In genomic region chr4:85404424-85405194, GRCm38 (mm10) we compare ENCODE assay signal across 9 mouse cellular contexts.
DNase-seq lines count a peak whose midpoint lies in the region; ATAC-seq and TF ChIP-seq lines count a peak whose summit lies in the region.
"Had no signal": no experiment of that assay in that cellular context is flagged by ENCODE, and none has a peak within 500 bp of the region (broad histone marks: within the 10 kb centered on the region; RNA-seq: fewer than 3 reads in every experiment).

No protein-coding gene starts in this region.

- intact Hi-C loops in heart, postnatal 25 days (cut with DNase I): loop anchor here (2.0 to 5.0 kb wide), 2 partner anchors 396 to 413 kb away; no protein-coding TSS in a partner anchor
- intact Hi-C loops in heart, postnatal 14 days (cut with DNase I): no loop called here

- no peak overlapping the region for H3K4me2 ChIP-seq in heart, postnatal 0 days (ENCODE audit: low read depth, low read length)
- H3K4me2 ChIP-seq: limb, embryonic 13.5 days had no signal

- H3K4me1 ChIP-seq in heart, postnatal 0 days (ENCODE audit: control insufficient read depth, insufficient read depth): no peaks in the 10 kb centered on the region
- peaks cover 11% of the 10 kb centered on the region for H3K4me1 ChIP-seq in midbrain, embryonic 10.5 days
- no peaks in the 10 kb centered on the region for H3K4me1 ChIP-seq in testis, adult 2 months (ENCODE audit: control insufficient read depth, insufficient read depth, low read length)
- H3K4me1 ChIP-seq: limb, embryonic 13.5 days had no signal

- TF ChIP-seq EP300 in heart, postnatal 0 days (IDR thresholded peaks at IDR 0.05; ENCODE audit: low read depth): no peak

- no peaks in the 10 kb centered on the region for H3K9me3 ChIP-seq in heart, postnatal 0 days (replicated peaks; ENCODE audit: control insufficient read depth, low read length)
- no peaks in the 10 kb centered on the region for H3K9me3 ChIP-seq in midbrain, embryonic 10.5 days (replicated peaks)
- H3K9me3 ChIP-seq: limb, embryonic 13.5 days had no signal

- DNase-seq in heart, postnatal 0 days (ENCODE audit: low spot score): peak; percentile 17
- no peak for DNase-seq in heart, postnatal 25 days (ENCODE audit: low spot score)
- DNase-seq in adrenal gland, postnatal 14 days: peak; percentile 57
- DNase-seq in embryo, embryonic 10.5 days (ENCODE audit: low spot score): peak; percentile 90
- peak; percentile 53 to 68 for DNase-seq in heart, postnatal 14 days
- peak; percentile 26 for DNase-seq in layer of hippocampus, adult 9-11 months
- DNase-seq in midbrain, embryonic 10.5 days (ENCODE audit: low spot score): peak; percentile 81

- H3K9ac ChIP-seq in heart, postnatal 0 days (replicated peaks; ENCODE audit: low read depth, low read length): no peak overlapping the region
- H3K9ac ChIP-seq: limb, embryonic 13.5 days had no signal

- no peak overlapping the region for H3K27ac ChIP-seq in heart, postnatal 0 days (ENCODE audit: low read depth)
- H3K27ac ChIP-seq in midbrain, embryonic 10.5 days (replicated peaks): peak overlapping the region; percentile 30; the same call in 1 of the 2 replicates
- H3K27ac ChIP-seq in testis, adult 2 months (ENCODE audit: control insufficient read depth, insufficient read depth, low read depth, low read length): no peak overlapping the region
- H3K27ac ChIP-seq: limb, embryonic 13.5 days had no signal

- H3K27me3 ChIP-seq in heart, postnatal 0 days (ENCODE audit: control insufficient read depth, insufficient read depth, low read length): no peaks in the 10 kb centered on the region; the same call in 1 of the 2 replicates
- H3K27me3 ChIP-seq in midbrain, embryonic 10.5 days (ENCODE audit: low read depth, poor library complexity, severe bottlenecking): no peaks in the 10 kb centered on the region
- no peaks in the 10 kb centered on the region for H3K27me3 ChIP-seq in testis, adult 2 months (ENCODE audit: control insufficient read depth, insufficient read depth, low read length)

- WGBS in heart, postnatal 0 days: 33% methylated on average over 10 of the region's 10 CpGs
- WGBS in midbrain, embryonic 10.5 days: 46% methylated on average over 10 of the region's 10 CpGs

- TF ChIP-seq POLR2A in testis, adult 2 months (IDR thresholded peaks at IDR 0.05; ENCODE audit: control insufficient read depth, low read depth, low read length): no peak

- ATAC-seq in heart, postnatal 0 days (ENCODE audit: insufficient read depth, low read depth): no peak

- no peaks in the 10 kb centered on the region for H3K36me3 ChIP-seq in heart, postnatal 0 days (replicated peaks; ENCODE audit: control insufficient read depth, insufficient read depth, low read length)
- H3K36me3 ChIP-seq in midbrain, embryonic 10.5 days: no peaks in the 10 kb centered on the region
- H3K36me3 ChIP-seq in testis, adult 2 months (ENCODE audit: control insufficient read depth, insufficient read depth, low read length): no peaks in the 10 kb centered on the region
- H3K36me3 ChIP-seq: limb, embryonic 13.5 days had no signal

- no peak overlapping the region for H3K4me3 ChIP-seq in heart, postnatal 0 days (ENCODE audit: low read depth, low read length)
- no peak overlapping the region for H3K4me3 ChIP-seq in midbrain, embryonic 10.5 days
- no peak overlapping the region for H3K4me3 ChIP-seq in testis, adult 2 months (ENCODE audit: control insufficient read depth, low read depth, low read length)
- H3K4me3 ChIP-seq: limb, embryonic 13.5 days had no signal

- peak; percentile 84 for TF ChIP-seq CTCF in heart, postnatal 0 days (IDR thresholded peaks at IDR 0.05; ENCODE audit: low read depth)
- TF ChIP-seq CTCF in testis, adult 2 months (IDR thresholded peaks at IDR 0.05; ENCODE audit: control insufficient read depth, insufficient read depth, insufficient replicate concordance, low read depth, low read length): peak; percentile 56; the same call in 1 of the 2 replicates
